Mouse (Mus musculus) gastrocnemius, postnatal 36 days (tissue): ENCODE measurements around the gene Islr. TPM values are rescaled to one million over a fixed set of nuclear protein-coding genes. Genes with fewer than 3 reads are reported as not detected.

Experiments
- DNase-seq, 2 experiments: peaks; one replicate each; pipeline ENCODE4 v3.0.0; 2022
- intact Hi-C: fragments of 180-260 bp; cut with DNase I; formaldehyde crosslinking; loops from one replicate; pipeline ENCODE4 v1.15.1; 2025
- microRNA-seq, 2 experiments: library from miRNA; unstranded; fragments of <30 nt; microRNA quantifications; one replicate each; pipeline ENCODE4 v1.2.0; 2021
- total RNA-seq, 2 experiments: library from RNA; stranded (reverse); gene quantifications; 2 replicates each; pipeline ENCODE4 v1.2.3; 2021

Gene Islr
- total RNA-seq, 2 experiments from 2014 or later, result 20.5 to 24.0 TPM

DNA sequence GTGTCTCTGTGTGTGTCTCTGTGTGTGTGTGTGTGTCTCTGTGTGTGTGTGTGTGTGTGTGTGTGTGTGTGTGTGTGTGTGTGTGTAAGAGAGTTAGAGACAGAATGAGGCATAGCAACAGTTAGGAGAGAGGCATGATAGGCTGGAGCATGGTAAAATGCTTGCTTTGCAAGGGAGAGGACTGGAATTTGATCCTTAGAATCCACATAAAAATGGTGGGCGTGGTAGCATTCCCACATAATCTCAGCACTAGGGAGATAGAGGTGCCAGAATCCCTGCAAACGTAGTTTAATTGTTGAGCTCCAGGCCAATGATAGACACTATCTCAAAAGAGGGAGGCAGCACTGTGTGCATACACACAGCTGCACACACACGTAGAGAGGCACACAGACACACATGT lies 79.0 kb downstream of the Islr start:
- no peak for DNase-seq
- intact Hi-C loops, result no loop called here

DNA sequence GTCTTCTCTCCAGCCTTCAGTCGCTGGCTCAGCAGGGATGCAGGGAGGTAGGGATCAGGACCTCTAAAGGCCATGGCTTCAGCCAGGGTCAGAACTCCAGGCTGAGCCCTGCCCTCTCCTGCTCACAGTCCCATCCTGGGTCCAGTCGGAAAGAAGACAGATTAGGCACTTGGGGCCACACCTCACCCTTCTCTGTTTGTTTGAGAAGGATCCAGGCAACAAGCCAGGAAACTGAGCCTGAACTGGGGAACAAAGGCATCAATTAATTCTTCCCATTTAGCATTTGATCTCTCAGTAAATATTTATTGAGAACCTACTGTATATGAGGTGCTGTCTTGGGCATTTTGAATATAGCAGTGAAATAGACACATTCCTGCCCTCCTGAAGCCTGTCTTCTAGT lies 85.4 kb downstream of the Islr start, which contains the start of gene Ccdc33:
Gene Ccdc33 (minus strand): TSS at position 153 of the 400 bp plus-strand sequence.
- intact Hi-C loops, result no loop called here
- DNase-seq, result no peak

DNA sequence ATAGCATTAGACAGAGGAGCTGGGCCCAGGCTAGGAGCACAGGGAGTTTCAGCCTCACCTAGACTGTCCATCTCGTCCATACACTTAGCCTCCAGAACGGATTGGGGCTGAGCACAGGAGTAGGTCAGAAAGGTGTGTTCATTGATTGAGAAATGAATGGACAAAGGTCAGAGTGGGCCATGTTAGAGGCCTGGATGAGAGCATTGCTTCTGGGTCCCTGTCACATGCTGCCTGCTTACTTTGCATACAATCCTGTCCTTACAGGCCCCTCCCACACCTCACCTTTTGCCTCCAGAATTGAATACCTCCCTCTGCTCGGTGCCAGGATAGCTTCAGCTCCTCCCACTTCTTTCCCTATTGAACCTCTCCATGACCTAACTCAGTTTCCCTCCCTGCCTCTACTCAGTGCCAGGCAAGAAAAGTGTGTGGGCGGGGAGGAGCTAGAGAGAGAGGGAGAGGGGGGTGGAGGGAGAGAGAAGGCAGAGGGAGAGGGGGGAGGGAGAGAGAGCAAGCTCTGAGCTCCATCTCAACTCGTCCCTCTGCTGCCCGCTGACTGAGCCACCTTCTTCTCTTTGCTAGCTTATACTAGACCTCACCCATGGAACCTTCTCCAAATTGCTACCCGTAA lies 88.0 kb downstream of the Islr start:
- intact Hi-C loops, result no loop called here
- no peak for DNase-seq

DNA sequence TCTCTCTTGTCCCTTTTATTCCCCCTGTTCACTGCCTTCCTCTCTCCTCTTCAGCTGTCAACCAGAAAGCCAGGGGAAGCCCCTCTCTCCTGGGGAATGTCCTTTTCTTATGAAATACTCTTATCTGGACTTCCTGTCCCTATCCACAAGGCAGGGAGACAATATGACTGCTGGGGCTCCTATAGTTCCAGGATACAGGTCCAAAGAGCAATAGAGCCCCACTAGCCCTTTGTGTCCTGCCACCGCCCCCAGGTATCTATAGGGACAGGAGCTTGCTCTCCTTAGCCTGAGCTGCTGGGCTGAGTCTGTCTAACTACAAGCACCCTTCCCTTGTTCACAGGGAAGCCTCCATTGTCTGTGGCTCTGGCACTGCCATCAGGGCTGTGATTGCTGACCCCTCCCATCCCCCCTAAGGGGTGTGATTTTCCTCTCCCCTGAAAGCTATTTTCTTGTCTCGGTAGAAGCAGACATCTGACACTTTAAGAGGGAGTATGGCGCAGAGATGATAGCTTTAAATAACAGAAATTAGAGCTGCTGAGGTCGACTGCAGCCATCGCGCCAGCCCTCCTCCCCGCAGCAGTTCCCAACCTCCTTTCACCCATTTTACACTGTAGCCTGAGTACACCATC lies 88.7 kb downstream of the Islr start:
- DNase-seq, result no peak
- intact Hi-C loops, result no loop called here

DNA sequence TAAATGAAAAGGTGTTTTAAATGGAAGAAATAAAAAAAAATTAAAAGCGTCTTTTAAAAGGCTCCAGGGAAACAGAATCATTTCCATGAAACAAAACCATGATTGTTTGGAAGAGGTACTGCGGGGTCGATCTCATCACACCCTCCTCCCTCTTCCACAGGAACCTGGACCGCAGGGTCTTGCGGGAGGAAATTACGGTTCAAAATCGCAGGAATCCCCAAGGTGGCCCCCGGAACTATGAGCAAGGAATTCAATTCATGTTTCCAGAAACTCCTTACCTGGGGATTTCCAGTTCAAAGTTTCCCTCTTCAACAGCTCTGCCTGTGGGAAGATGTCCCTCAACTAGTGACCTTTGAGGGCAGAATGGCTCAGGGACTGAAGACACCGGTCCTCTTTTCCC lies 90.1 kb downstream of the Islr start:
- intact Hi-C loops, result no loop called here
- no peak for DNase-seq

DNA sequence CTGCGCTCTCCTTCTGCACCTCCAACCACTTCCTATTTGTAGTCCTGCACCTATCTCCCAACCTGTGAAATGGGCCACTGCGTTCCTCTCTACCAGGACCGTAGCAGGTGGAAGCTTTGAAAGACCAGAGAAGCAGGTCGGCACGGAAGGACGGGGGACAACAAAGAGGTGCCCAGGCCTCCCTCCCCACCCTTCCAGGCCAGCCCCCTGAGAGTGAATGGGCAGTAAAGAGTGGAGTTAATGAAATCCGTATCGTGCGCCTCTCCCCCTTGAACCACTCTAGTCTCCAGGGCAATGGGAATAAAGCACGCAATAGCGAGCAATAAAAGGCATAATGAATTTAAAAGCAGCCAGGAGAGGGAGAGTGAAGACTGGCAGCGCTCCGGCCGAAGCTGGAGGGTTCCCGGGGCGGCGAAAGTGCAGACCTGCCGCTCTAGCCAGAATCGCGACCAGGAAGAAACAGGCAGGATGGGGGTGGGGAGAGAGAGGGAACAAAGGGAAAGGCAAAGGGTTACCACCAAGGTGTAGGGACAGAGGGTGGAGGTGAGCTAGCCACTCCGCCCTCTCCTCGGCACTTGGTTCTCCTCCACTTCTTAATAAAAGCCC lies 90.7 kb downstream of the Islr start:
- DNase-seq, result no peak
- intact Hi-C loops, result no loop called here

DNA sequence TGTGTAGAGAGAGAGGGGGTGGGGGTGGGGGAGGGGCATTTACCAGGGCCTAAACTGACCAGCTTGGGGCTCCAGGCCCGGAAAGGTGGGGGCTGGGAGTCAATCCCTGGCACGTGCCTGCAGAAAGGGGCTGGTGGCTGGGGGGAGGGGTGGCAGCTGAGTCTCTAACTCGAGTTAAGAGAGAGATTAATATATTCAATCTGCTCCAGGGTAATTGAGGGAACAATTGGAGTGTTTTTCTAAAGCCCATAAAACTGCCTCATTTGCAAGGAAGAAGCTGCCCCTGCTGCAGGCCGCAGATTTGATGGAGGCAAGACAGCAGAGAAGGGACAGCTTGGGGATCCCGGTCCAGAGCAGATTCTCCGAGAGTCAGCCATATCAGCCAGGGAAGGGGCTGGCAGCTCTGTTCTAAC lies 91.2 kb downstream of the Islr start:
- intact Hi-C loops, result no loop called here
- DNase-seq, result no peak

DNA sequence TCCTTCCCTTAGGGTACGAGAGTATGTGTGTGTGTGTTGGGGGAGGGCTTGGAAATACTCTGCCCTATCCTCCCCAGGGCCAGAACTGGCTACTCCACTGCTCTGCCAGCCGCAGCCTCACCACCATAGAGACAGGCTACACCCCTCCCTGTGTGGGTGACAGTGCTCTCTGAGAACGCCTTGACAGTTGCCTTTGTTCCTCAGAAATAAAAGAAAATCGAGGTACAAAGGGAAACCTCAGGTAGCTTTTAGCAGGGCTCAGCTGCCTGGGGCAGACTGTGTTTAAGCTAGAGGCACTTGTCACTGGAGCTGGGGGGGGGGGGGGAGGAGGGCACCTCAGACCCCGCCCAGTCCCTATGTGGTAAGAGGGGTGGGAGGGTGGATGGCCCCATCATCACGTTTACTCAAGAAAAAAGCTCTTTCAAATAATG lies 91.8 kb downstream of the Islr start:
- intact Hi-C loops, result no loop called here
- no peak for DNase-seq

DNA sequence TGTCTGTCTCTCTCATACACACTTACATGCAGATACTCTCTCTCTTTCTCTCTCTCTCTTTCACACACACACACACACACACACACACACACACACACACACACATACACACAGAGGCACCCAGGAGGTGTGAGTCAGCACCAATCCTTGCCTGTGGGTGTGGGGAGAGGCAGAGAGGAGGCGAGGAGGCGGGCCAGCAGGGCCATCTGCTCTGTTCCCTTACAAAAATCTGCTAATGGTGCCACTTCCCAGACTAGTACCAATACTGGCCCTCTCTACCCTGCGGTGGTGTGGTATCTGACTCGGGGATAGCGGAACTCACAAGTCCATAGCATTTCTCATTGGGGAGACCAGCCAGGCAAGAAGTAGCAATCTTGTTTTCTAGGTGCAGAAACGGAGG lies 92.7 kb downstream of the Islr start:
- intact Hi-C loops, result no loop called here

DNA sequence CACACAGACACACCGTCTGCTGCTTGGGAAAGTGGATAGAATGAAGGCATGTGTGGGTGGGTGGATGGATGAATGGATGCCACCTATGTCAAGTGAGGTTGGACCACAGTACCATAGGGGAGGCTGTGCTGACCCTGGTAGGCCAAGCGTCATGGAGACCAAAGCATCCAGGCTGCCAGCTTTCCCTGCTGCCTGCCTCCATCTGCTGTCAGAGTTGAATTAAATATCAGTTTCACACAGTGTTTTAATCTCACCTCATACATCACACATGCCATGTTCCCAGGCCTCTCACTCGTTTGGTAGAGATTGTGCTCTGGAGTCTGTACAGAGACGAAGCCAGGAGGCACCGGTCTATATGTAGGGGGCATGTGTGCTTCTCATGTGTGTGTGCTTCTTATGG lies 93.3 kb downstream of the Islr start:
- intact Hi-C loops, result no loop called here
- no peak for DNase-seq

More for the DNA sequence above, 92.7 kb downstream of the Islr start:
- no peak for DNase-seq

DNA sequence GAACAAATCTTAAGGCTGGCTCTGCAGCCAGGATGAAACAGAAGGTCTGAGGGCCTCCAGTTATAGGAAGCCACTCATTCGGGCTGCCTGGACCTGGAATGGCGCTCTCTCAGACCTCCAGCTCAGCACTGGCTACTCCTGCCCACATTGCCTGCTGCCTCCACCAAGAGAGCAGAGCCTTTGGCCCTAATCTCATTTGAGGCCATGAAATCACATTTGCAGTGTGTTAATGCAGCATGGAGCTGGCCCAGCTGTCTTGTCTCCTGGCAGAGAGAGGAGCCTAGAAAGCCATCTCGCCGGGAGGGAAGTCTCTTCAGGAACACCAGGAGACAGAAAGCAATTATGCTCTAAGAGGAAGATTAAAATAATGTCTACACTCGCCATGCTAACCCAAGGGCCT lies 96.6 kb downstream of the Islr start:
- intact Hi-C loops, result no loop called here
- no peak for DNase-seq

Small RNA genes within 50 kb of the gene (microRNA-seq; reads per million reads assigned to microRNA genes)
- gene Mir6385, result 0 reads per million in 2 experiments

Other genes with a start within 250 kb of the Islr start
- gene Cyp11a1, start 197.9 kb downstream of the Islr start, total RNA-seq, result not detected
- under 1 TPM; 0.18 to 0.69 TPM for gene Stra6, start 140.5 kb downstream of the Islr start, total RNA-seq
- gene Ccdc33, start 85.5 kb downstream of the Islr start, total RNA-seq, result not detected
- gene Islr2, start within 50 bp of the Islr start, total RNA-seq, result 1 to 10 TPM; 2.6 to 4.7 TPM
- gene Pml, start 45.5 kb upstream of the Islr start, total RNA-seq, result 1 to 10 TPM; 4.0 to 4.3 TPM
- gene Stoml1, start 48.9 kb upstream of the Islr start, total RNA-seq, result 1 to 10 TPM; 5.5 to 7.5 TPM
- 10 to 100 TPM; 13.9 to 14.3 TPM for gene Loxl1, start 108.9 kb upstream of the Islr start, total RNA-seq
- gene Tbc1d21, start 166.1 kb upstream of the Islr start, total RNA-seq, result not detected